Mouse (Mus musculus): ENCODE measurements around the gene Mydgf.

The Mydgf gene

DNA sequence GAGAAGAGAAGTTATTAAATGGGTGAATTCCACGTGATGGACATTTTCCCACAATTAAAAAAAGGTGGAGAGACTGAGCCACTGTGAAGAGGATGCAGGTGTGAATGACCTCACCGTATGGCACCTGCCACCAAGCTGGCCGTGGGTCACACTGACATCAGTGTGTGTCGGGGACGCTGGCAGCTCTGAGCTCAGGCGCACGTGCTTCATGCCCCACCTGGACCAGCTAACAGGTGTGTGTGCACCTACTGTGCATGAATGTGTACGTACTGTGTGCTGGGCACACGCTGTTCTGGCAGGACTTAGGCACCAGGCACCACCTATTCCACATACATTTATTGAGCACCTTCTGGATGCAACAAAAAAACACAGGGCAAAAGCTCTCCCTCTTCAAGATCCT is 39.2 kb downstream of the Mydgf start:
- no peak for DNase-seq (ENCODE audit: low spot score)

DNA sequence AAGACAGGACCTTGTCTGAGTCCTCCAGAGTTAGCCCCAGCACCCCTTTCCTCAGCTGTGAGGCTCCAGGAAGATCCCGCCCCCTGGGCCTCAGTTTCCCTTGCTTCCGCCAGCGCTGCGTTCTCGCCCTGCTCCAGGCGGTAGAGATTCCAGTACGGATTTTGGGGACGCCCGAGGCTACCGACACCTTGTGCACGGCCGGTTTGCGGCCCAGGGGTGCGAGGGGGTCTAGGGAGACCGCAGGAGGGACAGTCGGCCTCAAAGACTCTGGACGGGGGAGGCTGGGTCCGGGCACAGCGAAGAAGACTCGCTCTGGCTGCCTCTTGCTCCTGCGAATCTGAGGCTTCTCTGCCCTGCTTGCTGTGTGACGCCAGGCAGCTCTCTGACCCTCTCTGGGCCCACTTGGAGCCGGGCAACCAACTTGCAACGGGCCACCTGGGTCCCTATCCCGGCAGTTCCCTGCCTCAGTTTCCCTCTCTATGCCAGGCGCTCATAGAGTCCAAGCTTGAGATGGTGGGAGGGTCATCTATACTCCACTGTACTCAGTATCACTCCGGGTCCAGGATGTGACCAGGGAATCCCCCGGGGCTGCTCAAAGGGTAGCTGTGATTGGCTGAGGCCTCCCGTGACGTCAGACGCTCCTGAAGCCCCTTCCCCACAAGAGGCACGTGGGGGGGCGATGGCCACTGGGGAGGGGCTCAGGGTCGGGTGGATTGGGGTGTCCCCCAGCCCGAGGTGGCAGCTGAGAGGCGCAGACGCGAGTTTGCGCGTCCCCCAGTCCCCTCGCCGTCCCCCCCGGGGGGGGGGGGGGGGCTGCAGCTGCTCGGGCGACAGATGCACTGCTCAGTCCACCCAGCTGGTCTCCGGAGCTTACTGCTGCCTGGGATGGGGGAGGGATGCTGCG is 41.8 kb downstream of the Mydgf start:
- no peak for DNase-seq (ENCODE audit: low spot score)

DNA sequence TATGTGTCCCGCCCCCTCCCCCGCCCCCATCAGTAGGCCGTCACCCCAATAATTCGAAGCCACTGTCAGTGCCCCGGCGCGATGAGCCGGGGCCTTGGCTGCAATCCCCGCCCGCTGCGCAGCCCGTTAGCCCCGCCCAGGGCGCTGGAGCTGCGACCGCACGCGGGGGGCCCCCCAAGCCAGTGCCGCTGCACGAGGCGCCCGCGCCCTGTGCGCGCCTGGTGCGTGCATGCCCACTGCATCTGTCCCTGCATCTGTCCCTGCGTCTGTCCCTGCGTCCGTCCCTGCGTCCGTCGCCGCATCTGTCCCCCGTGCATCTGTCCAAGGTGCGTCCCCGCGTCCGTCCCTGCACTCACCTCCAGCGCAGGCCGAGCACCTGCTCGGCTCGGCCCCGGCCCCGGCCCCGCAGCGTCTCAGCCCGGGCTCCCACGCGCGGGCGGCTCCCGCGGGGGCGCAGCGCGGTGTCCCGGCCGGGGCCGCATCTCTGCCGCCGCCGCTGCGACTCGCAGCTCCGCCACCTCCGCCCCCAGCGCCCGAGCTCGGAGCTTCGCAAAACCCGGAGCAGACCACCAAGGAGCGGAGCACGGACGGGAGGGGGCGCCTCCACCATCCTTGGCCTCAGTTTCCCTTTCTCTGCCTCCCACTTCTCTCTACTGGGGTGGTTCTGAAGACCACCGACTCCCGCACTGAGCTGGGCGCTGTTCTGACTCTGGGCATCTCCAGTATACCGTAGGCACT is 43.7 kb downstream of the Mydgf start, which contains the start of gene Sema6b:
TSS of gene Sema6b (minus strand) at position 486 of the 738 bp plus-strand sequence.
- peak; percentile 62 for DNase-seq (ENCODE audit: low spot score)

DNA sequence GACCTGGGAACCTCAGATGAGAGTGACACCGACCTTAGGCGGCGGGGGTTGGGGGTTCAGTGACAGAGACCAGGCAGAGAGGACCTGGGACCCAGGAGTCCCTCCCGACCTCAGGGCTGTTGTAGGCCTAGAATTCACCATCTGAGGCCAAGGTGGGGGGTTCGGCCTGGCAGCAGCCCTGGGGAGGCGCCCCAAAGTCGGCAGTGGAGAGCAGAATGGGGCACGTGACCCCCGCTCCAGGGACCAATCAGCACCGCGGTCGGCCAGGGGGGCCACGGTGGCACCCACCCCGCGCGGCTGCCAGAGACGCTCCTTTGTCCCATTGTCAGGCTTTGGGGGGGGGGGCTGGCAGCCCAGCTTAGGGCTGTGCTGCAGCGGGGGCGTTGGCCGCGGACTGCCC is 44.4 kb downstream of the Mydgf start:
- no peak for DNase-seq (ENCODE audit: low spot score)

DNA sequence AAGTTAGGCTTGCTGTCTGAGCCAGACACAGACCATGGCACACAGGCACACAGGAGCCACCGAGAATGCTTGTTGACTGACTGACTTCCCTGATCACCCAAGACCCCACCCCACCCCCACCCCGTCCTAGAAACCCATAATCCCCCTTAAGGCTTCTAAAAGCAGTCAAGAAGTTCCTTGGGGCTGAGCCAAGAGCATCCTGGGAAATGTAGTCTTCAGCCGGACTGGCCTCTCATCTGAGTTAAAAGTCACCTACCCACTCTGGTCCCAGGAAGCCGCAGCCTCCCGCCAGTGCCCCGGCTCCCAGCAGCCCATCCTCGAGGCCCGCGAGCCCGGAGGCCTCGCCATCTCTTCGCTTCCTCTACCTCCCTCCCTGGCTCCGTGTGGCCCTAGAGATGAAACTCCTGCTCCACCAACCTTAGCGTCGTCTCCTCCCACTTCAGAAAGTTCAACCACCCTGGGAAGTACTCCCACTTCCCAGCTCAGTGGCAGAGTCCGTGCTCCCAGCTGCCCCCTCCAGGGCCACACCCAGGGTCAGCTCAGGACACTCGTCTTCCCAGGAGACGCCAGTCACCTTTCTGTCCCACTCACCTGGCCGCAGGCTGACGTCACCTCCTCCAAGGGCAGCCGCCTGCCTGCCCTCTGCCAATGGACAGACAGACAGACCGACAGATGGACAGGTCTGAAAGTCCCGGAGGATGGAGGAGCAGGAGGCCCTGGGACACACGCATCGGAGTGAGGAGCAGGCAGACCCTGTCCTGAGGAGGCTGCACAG is 45.7 kb downstream of the Mydgf start:
- DNase-seq (ENCODE audit: low spot score): no peak

DNA sequence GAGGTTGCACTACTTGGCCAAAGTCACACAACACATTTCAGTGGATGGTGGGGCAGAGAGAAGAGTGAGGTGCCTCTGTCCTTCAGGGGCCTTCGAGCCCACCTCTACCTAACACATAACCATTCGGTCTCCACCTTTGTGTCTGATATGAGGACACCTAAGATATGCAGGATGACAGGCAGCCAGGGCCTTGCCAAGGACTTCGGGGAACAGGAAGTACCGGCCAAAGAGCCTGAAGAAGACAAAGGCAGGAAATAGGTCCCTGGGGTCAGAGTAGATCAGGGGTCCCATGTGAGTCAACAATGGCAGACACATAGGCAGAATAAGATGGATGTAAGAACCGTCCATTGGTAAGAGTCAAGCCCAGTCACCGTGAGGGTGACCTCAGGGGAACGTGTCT is 47.2 kb downstream of the Mydgf start:
- no peak for DNase-seq (ENCODE audit: low spot score)

DNA sequence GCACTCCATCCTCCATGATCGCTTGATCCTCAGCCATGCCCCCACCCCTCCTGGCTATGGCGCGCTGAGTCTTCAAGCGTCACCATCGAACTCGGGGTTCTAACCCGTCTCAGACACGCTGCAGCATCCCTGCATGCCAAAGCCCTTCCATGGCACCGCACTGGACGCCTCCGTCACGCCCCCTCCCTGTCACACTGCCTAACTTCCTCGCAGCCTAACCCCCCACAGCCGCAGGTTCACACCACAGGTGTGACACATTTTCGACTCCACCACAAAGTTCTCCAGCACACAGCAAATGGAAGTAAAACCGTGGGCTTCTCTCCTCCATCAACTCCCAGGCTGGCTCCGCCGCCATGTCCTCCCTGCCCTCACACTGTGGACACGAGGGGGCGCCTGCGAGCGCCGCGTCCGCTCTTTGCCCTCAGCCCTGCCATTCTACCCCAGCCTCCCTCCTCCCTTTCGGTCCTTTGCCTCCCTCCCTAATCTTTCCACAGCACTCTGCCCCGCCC is 49.2 kb downstream of the Mydgf start:
- peak; percentile 74 for DNase-seq (ENCODE audit: low spot score)

DNA sequence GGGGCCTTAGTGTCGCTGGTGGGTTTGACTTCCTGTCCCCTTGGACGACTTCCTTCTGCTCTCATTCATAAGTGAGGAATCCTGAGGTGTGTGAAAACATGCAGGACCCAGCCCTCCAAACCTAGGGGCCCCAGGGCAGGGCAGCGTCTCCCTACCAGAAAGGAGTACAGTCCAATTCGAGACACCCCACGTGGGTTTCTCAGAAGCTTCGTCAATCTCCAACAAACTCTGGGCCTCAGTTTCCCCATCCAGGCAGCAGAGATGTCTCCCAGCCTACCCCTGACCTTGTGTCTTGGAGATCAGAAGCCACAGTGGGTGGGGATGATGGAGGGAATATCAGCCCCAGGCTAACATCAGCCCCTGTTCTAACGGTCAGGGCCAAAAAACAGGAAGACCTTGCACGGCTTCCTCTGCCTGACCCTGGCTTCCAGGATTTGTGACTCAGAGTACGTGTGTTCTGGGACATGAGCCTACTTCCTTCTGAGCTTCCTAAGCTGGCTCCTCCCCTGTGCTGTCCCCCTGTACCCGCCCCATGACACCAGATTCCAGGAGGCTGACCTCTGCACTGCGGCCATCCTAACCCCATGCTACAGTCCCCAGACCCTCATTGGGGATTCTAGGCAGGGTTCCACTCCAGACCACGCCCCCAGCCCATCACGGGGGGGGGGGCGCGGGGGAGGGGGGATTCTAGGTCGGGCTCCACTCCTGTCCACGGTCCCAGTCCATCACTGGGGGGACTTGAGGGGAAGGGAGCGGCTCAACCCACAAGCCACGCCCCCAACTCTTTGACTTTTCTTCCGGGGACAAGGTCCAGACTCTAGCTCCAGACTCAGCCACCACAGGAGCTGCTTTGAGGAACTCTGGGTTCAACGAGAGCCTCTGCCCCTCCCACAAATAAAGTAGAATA is 50.0 kb downstream of the Mydgf start:
- DNase-seq (ENCODE audit: low spot score): peak; percentile 74

DNA sequence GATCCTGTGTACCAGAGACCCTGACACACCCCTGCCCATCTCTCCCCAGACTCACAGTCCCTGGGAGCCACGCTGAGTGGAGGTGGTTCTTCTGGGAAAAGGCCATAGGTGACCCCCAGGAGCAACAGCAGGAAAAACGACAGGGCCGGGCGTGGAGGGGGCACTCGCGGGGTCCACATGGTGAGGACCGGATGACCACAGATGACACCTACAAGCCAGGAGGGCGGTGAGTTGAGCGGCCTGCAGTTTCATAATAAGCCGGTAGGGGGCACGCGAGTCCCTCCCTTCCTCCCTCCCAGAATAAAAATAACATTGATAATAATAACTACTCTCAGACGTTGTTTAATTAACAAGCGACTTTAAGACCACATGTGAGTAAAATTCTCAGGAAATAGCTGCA is 51.1 kb downstream of the Mydgf start:
- DNase-seq (ENCODE audit: low spot score): peak; percentile 70

DNA sequence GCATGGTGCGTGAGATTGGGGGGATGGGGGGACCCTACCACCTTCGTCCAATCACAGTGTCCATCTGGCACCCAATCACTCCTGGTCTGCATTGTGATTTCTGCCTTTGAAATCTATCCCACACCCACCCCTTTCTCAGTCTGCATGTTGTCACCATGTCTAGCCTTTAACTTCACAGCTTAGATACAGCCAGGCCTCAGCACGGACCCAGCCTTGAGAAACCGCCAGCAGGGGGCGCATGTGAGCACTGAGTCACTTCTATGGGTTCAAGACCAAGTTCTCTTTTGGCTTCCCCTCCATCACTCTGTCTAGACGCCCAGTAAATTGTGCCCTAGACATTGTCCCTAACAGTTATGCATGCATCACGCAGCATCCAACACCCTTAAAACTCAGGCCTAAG is 51.9 kb downstream of the Mydgf start:
- DNase-seq (ENCODE audit: low spot score): peak; percentile 69

DNA sequence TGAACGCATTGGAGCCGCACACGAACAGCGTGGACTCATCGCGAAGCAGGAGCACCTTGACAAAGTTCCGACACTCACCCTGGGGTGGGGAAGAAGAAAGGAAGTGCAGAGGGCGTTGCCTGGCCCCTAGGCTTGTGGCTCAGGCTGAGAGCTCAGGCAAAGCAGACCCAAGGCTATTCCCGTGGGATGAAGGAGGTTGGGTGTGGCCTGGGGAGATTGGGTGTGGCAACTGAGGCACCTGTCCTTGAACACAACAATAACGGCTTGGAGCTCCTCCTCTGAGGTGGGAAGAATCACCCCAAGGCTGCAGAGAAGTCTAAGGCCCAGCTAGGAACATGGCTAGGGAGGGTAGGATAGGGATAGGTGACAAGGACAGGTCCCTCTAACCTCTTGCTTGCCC is 52.6 kb downstream of the Mydgf start:
- no peak for DNase-seq (ENCODE audit: low spot score)

DNA sequence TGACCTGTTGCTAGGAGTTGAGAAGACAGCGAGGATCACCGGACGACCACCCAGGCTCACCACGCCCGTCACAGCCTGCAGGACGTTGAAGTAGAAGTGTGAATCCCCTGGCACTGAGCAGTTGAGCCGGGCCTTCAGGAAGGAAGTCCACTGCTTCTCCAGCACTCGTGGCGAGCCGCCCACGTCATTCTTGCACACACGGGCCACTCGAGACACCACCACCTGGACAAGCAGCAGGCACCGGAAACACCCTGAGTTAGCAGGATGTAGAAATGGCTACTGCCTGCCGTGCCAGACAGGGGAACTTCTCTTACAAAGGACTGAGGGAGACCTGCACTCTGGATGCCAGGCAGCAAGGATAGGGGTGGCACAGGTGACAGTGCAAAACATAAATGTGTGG is 55.5 kb downstream of the Mydgf start:
- no peak for DNase-seq (ENCODE audit: low spot score)

DNA sequence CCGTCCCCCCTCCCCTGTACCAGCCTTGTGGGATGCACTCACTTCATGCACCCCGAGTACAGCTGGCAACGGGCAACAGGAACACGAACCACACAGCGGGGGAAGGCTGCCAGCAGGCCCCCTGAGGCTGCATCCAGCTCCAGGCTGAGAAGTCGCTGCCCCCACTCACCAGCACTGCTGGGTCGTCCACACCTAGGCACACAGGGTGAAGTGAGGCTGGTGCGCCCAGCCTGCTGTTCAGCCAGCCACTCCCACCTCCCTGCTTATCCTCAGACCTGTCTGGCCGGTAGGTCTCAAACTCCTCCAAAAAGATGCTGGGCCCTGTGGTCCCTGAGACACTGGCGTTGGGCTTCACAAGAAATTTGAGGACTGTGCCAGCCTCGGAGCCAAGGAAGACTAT is 57.5 kb downstream of the Mydgf start:
- no peak for DNase-seq (ENCODE audit: low spot score)

All from MN1 (cell line).